Mouse (Mus musculus) embryonic facial prominence, embryonic 11.5 days (tissue): ENCODE data around the gene B3galnt1. TPM values are rescaled to one million over a fixed set of nuclear protein-coding genes. Genes with fewer than 3 reads are reported as not detected.

Source experiments
- ATAC-seq: fragments of 200-750 bp; cut with Nextera tagmentation; replicated peaks from 2 replicates; pipeline ENCODE4 v1.8.0; 2017; ENCODE audit warnings: low read depth; ENCODE audit not compliant: insufficient number of reproducible peaks, low FRiP score, low TSS enrichment
- DNase-seq: peaks from one replicate; pipeline ENCODE4 v3.0.0-alpha.2; 2015; ENCODE audit warnings: low spot score
- H3K27ac ChIP-seq: fragments of 300-500 bp; sonication (generic); replicated peaks from 2 replicates; pipeline ENCODE4 v1.5.1; 2014; ENCODE audit warnings: mild to moderate bottlenecking, low read depth, low read length, control low read depth
- H3K27me3 ChIP-seq: fragments of 300-500 bp; sonication (generic); 2 replicates; pipeline ENCODE4 v1.6.1; 2014; ENCODE audit warnings: mild to moderate bottlenecking, low read length, moderate library complexity, mixed read lengths; ENCODE audit not compliant: control insufficient read depth, insufficient read depth
- H3K36me3 ChIP-seq: fragments of 300-500 bp; sonication (generic); replicated peaks from 2 replicates; pipeline ENCODE4 v1.6.1; 2014; ENCODE audit warnings: low read depth, mild to moderate bottlenecking, low read length, moderate library complexity, mixed read lengths; ENCODE audit not compliant: control insufficient read depth, insufficient read depth
- H3K4me1 ChIP-seq: fragments of 300-500 bp; sonication (generic); 2 replicates; pipeline ENCODE4 v1.6.1; 2014; ENCODE audit warnings: low read length, mixed read lengths; ENCODE audit not compliant: control insufficient read depth, insufficient read depth
- H3K4me2 ChIP-seq: fragments of 300-500 bp; sonication (generic); 2 replicates; pipeline ENCODE4 v1.6.1; 2014; ENCODE audit warnings: low read depth, mild to moderate bottlenecking, control low read depth, low read length, moderate library complexity
- H3K4me3 ChIP-seq: fragments of 300-500 bp; sonication (generic); 2 replicates; pipeline ENCODE4 v1.5.1; 2014; ENCODE audit warnings: low read depth, low read length, control low read depth
- H3K9ac ChIP-seq: fragments of 300-500 bp; sonication (generic); replicated peaks from 2 replicates; pipeline ENCODE4 v1.6.1; 2014; ENCODE audit warnings: mild to moderate bottlenecking, control low read depth, low read length
- H3K9me3 ChIP-seq: fragments of 300-500 bp; sonication (generic); replicated peaks from 2 replicates; pipeline ENCODE4 v1.6.1; 2016; ENCODE audit warnings: mild to moderate bottlenecking, low read length, inconsistent platforms, mixed read lengths; ENCODE audit not compliant: control insufficient read depth
- WGBS: fragments of 180-500 bp; shearing (Covaris S2); extraction: QIAGEN DNeasy Blood & Tissue Kit; methylation state at CpG from one replicate; pipeline ENCODE4 v1.1.7; 2014; 5-methylcytosine and 5-hydroxymethylcytosine counted together
- polyA plus RNA-seq: library from polyadenylated mRNA; unstranded; fragments of >200 nt; fragmentation: Nextera tagmentation; extraction: Ambion mirVana; gene quantifications from 2 replicates; pipeline ENCODE4 v1.2.1, GENCODE M21; 2014

Gene B3galnt1
- polyA plus RNA-seq, 1 experiment from 2014 or later = 38.3 TPM

GRCm38 (mm10) chr3:69543730-69544129 lies 55.0 kb downstream of the B3galnt1 start:
- H3K9ac ChIP-seq = no peak overlapping the region
- DNase-seq (no peak), ATAC-seq (no peak)
- H3K4me2 ChIP-seq = no peak overlapping the region
- H3K27ac ChIP-seq = no peak overlapping the region
- WGBS = 82% methylated on average over 1 of the region's 1 CpGs
- no peaks in the 10 kb centered on the region for H3K9me3 ChIP-seq
- no peak overlapping the region for H3K4me3 ChIP-seq
- no peaks in the 10 kb centered on the region for H3K36me3 ChIP-seq
- H3K4me1 ChIP-seq = no peaks in the 10 kb centered on the region
- H3K27me3 ChIP-seq = no peaks in the 10 kb centered on the region

- H3K36me3 ChIP-seq = no peaks in the 10 kb centered on the region
These were observed 55.8 kb downstream of the B3galnt1 start for GRCm38 (mm10) chr3:69542962-69543361.

GRCm38 (mm10) chr3:69535941-69536647 lies 62.7 kb downstream of the B3galnt1 start:
- Histone ChIP-seq H3K27ac (no peak overlapping the region), H3K4me2 (no peak overlapping the region), H3K4me3 (no peak overlapping the region), H3K9me3 (no peaks in the 10 kb centered on the region), H3K36me3 (no peaks in the 10 kb centered on the region), H3K9ac (no peak overlapping the region), H3K27me3 (no peaks in the 10 kb centered on the region), H3K4me1 (no peaks in the 10 kb centered on the region)
- 68% methylated on average over 25 of the region's 25 CpGs for WGBS
- DNase-seq (no peak), ATAC-seq (no peak)

More at GRCm38 (mm10) chr3:69542962-69543361, 55.8 kb downstream of the B3galnt1 start:
- Histone ChIP-seq H3K4me3 (no peak overlapping the region), H3K9me3 (no peaks in the 10 kb centered on the region), H3K9ac (no peak overlapping the region), H3K4me1 (no peaks in the 10 kb centered on the region), H3K4me2 (no peak overlapping the region), H3K27ac (no peak overlapping the region), H3K27me3 (no peaks in the 10 kb centered on the region)
- WGBS = 82% methylated on average over 8 of the region's 8 CpGs
- ATAC-seq = no peak; the same call in 1 of the 2 replicates
- DNase-seq = no peak

GRCm38 (mm10) chr3:69535486-69535885 lies 63.3 kb downstream of the B3galnt1 start:
- no peak overlapping the region for H3K9ac ChIP-seq
- no peaks in the 10 kb centered on the region for H3K9me3 ChIP-seq
- no peaks in the 10 kb centered on the region for H3K4me1 ChIP-seq
- H3K4me2 ChIP-seq = no peak overlapping the region
- no peak overlapping the region for H3K4me3 ChIP-seq
- H3K27me3 ChIP-seq = no peaks in the 10 kb centered on the region
- 90% methylated on average over 10 of the region's 10 CpGs for WGBS
- DNase-seq (no peak), ATAC-seq (no peak)
- H3K27ac ChIP-seq = no peak overlapping the region
- H3K36me3 ChIP-seq = no peaks in the 10 kb centered on the region

- WGBS = 52% methylated on average over 4 of the region's 4 CpGs
These were observed 66.1 kb downstream of the B3galnt1 start for GRCm38 (mm10) chr3:69532687-69533086.

GRCm38 (mm10) chr3:69531511-69531910 lies 67.2 kb downstream of the B3galnt1 start:
- Histone ChIP-seq H3K27me3 (no peaks in the 10 kb centered on the region), H3K4me1 (no peaks in the 10 kb centered on the region), H3K9ac (no peak overlapping the region), H3K4me3 (no peak overlapping the region), H3K9me3 (no peaks in the 10 kb centered on the region), H3K27ac (no peak overlapping the region), H3K36me3 (no peaks in the 10 kb centered on the region), H3K4me2 (no peak overlapping the region)
- DNase-seq = no peak
- 79% methylated on average over 9 of the region's 9 CpGs for WGBS
- ATAC-seq = no peak

More at GRCm38 (mm10) chr3:69532687-69533086, 66.1 kb downstream of the B3galnt1 start:
- H3K27me3 ChIP-seq = no peaks in the 10 kb centered on the region
- DNase-seq (no peak), ATAC-seq (no peak)
- no peak overlapping the region for H3K4me2 ChIP-seq
- no peak overlapping the region for H3K9ac ChIP-seq
- H3K27ac ChIP-seq = no peak overlapping the region
- H3K4me3 ChIP-seq = no peak overlapping the region
- no peaks in the 10 kb centered on the region for H3K4me1 ChIP-seq
- no peaks in the 10 kb centered on the region for H3K36me3 ChIP-seq
- no peaks in the 10 kb centered on the region for H3K9me3 ChIP-seq

GRCm38 (mm10) chr3:69529576-69529975 lies 69.2 kb downstream of the B3galnt1 start:
- no peak for ATAC-seq
- H3K9me3 ChIP-seq = no peaks in the 10 kb centered on the region
- H3K4me1 ChIP-seq = no peaks in the 10 kb centered on the region
- no peak for DNase-seq
- no peak overlapping the region for H3K4me2 ChIP-seq
- no peaks in the 10 kb centered on the region for H3K27me3 ChIP-seq
- H3K4me3 ChIP-seq = no peak overlapping the region
- no peak overlapping the region for H3K27ac ChIP-seq
- H3K36me3 ChIP-seq = no peaks in the 10 kb centered on the region
- no peak overlapping the region for H3K9ac ChIP-seq
- WGBS = 83% methylated on average over 7 of the region's 7 CpGs

- DNase-seq (no peak), ATAC-seq (no peak)
- Histone ChIP-seq H3K9ac (no peak overlapping the region), H3K9me3 (no peaks in the 10 kb centered on the region), H3K4me3 (no peak overlapping the region), H3K4me1 (no peaks in the 10 kb centered on the region), H3K27me3 (no peaks in the 10 kb centered on the region), H3K27ac (no peak overlapping the region), H3K36me3 (no peaks in the 10 kb centered on the region), H3K4me2 (no peak overlapping the region)
- WGBS = 96% methylated on average over 1 of the region's 1 CpGs
These were observed 71.4 kb downstream of the B3galnt1 start for GRCm38 (mm10) chr3:69527384-69527783.
